Mouse (Mus musculus) heart, postnatal 0 days (tissue): ENCODE data around the gene Il4ra. TPM values are rescaled to one million over a fixed set of nuclear protein-coding genes. Genes with fewer than 3 reads are reported as not detected.
A peak's percentile ranks its signal among the peaks of the same experiment; 100 is the strongest.

Source experiments
- ATAC-seq: fragments of 200-750 bp; cut with Nextera tagmentation; 2 replicates; pipeline ENCODE4 v1.8.0; 2017; ENCODE audit warnings: low read depth, moderate number of reproducible peaks, moderate library complexity; ENCODE audit not compliant: insufficient read depth
- DNase-seq: peaks from one replicate; pipeline ENCODE4 v3.0.0-alpha.2; 2016; ENCODE audit warnings: low spot score
- H3K27ac ChIP-seq: fragments of 300-500 bp; sonication (generic); 2 replicates; pipeline ENCODE4 v1.5.1; 2014; ENCODE audit warnings: low read depth, mild to moderate bottlenecking
- H3K27me3 ChIP-seq: fragments of 300-500 bp; sonication (generic); 2 replicates; pipeline ENCODE4 v1.6.1; 2014; ENCODE audit warnings: low read length, mixed read lengths; ENCODE audit not compliant: control insufficient read depth, insufficient read depth
- H3K36me3 ChIP-seq: fragments of 300-500 bp; sonication (generic); replicated peaks from 2 replicates; pipeline ENCODE4 v1.6.1; 2014; ENCODE audit warnings: low read length, mixed read lengths; ENCODE audit not compliant: control insufficient read depth, insufficient read depth
- H3K4me1 ChIP-seq: fragments of 300-500 bp; sonication (generic); 2 replicates; pipeline ENCODE4 v1.6.1; 2014; ENCODE audit warnings: antibody characterized with exemption; ENCODE audit not compliant: control insufficient read depth, insufficient read depth
- H3K4me2 ChIP-seq: fragments of 300-500 bp; sonication (generic); 2 replicates; pipeline ENCODE4 v1.6.1; 2014; ENCODE audit warnings: low read depth, mild to moderate bottlenecking, low read length, moderate library complexity
- H3K4me3 ChIP-seq: fragments of 300-500 bp; sonication (generic); 2 replicates; pipeline ENCODE4 v1.5.1; 2014; ENCODE audit warnings: low read depth, low read length
- H3K9ac ChIP-seq: fragments of 300-500 bp; sonication (generic); replicated peaks from 2 replicates; pipeline ENCODE4 v1.6.1; 2014; ENCODE audit warnings: low read depth, low read length, mixed read lengths
- H3K9me3 ChIP-seq: fragments of 300-500 bp; sonication (generic); replicated peaks from 2 replicates; pipeline ENCODE4 v1.6.1; 2016; ENCODE audit warnings: low read length; ENCODE audit not compliant: control insufficient read depth
- CTCF ChIP-seq: IDR thresholded peaks from 2 replicates; pipeline ENCODE4 v1.5.1; 2016; ENCODE audit warnings: antibody characterized with exemption, control low read depth, low read depth
- EP300 ChIP-seq: IDR thresholded peaks from 2 replicates; pipeline ENCODE4 v1.6.1; 2016; ENCODE audit warnings: antibody characterized with exemption, low read depth
- WGBS: fragments of 180-500 bp; shearing (Covaris S2); extraction: QIAGEN DNeasy Blood & Tissue Kit; methylation state at CpG from one replicate; pipeline ENCODE4 v1.1.7; 2014; 5-methylcytosine and 5-hydroxymethylcytosine counted together
- polyA plus RNA-seq: library from polyadenylated mRNA; unstranded; fragments of >200 nt; fragmentation: Nextera tagmentation; extraction: Ambion mirVana; gene quantifications from 2 replicates; pipeline ENCODE4 v1.2.1, GENCODE M21; 2015
- total RNA-seq: library from RNA; depleted of rRNA; stranded (reverse); fragments of >200 nt; gene quantifications from 2 replicates; pipeline ENCODE4 v1.2.3, GENCODE M21; 2014; ENCODE audit warnings: low replicate concordance

Gene Il4ra
- total and polyA plus RNA-seq, 2 experiments from 2014 or later = 4.8 to 30.7 TPM

GRCm38 (mm10) chr7:125575738-125576540 lies 24.0 kb downstream of the Il4ra start:
- Histone ChIP-seq H3K9ac (no peak overlapping the region), H3K4me2 (no peak overlapping the region), H3K27me3 (no peaks in the 10 kb centered on the region), H3K4me3 (no peak overlapping the region), H3K36me3 (peaks cover 19% of the 10 kb centered on the region), H3K4me1 (peaks cover 15% of the 10 kb centered on the region), H3K9me3 (no peaks in the 10 kb centered on the region), H3K27ac (no peak overlapping the region)
- 88% methylated on average over 16 of the region's 16 CpGs for WGBS
- ATAC-seq = no peak
- no peak for DNase-seq
- TF ChIP-seq CTCF (no peak), EP300 (no peak)

- 39% methylated on average over 7 of the region's 7 CpGs for WGBS
- ATAC-seq (peak; percentile 52), DNase-seq (no peak)
- TF ChIP-seq EP300 = no peak
- TF ChIP-seq CTCF = no peak
- Histone ChIP-seq H3K27me3 (no peaks in the 10 kb centered on the region), H3K36me3 (peaks cover 15% of the 10 kb centered on the region), H3K9ac (no peak overlapping the region), H3K4me1 (peaks cover 19% of the 10 kb centered on the region), H3K27ac (no peak overlapping the region), H3K4me2 (no peak overlapping the region), H3K4me3 (no peak overlapping the region), H3K9me3 (no peaks in the 10 kb centered on the region)
These were observed 25.1 kb downstream of the Il4ra start for GRCm38 (mm10) chr7:125576982-125577381.

GRCm38 (mm10) chr7:125577486-125578088 lies 25.7 kb downstream of the Il4ra start:
- DNase-seq (no peak), ATAC-seq (no peak)
- H3K4me3 ChIP-seq = no peak overlapping the region
- WGBS = 68% methylated on average over 11 of the region's 11 CpGs
- H3K9ac ChIP-seq = no peak overlapping the region
- no peak for TF ChIP-seq EP300
- TF ChIP-seq CTCF = no peak
- H3K36me3 ChIP-seq = peaks cover 15% of the 10 kb centered on the region
- no peak overlapping the region for H3K27ac ChIP-seq
- H3K4me2 ChIP-seq = no peak overlapping the region
- H3K9me3 ChIP-seq = no peaks in the 10 kb centered on the region
- H3K4me1 ChIP-seq = peaks cover 19% of the 10 kb centered on the region
- no peaks in the 10 kb centered on the region for H3K27me3 ChIP-seq

- H3K36me3 ChIP-seq = peaks cover 14% of the 10 kb centered on the region
- no peak overlapping the region for H3K4me2 ChIP-seq
- TF ChIP-seq EP300 = no peak
- TF ChIP-seq CTCF = no peak
- peaks cover 19% of the 10 kb centered on the region for H3K4me1 ChIP-seq
- WGBS = 64% methylated on average over 3 of the region's 3 CpGs
- no peak overlapping the region for H3K4me3 ChIP-seq
- H3K9ac ChIP-seq = no peak overlapping the region
- ATAC-seq (no peak), DNase-seq (no peak)
- no peaks in the 10 kb centered on the region for H3K27me3 ChIP-seq
- H3K9me3 ChIP-seq = no peaks in the 10 kb centered on the region
- H3K27ac ChIP-seq = no peak overlapping the region
These were observed 26.2 kb downstream of the Il4ra start for GRCm38 (mm10) chr7:125578106-125578505.

GRCm38 (mm10) chr7:125579545-125580219 lies 27.8 kb downstream of the Il4ra start:
- Histone ChIP-seq H3K27me3 (no peaks in the 10 kb centered on the region), H3K4me1 (peaks cover 19% of the 10 kb centered on the region), H3K9me3 (no peaks in the 10 kb centered on the region), H3K4me2 (no peak overlapping the region), H3K36me3 (peaks cover under 1% of the 10 kb centered on the region; the same call in 1 of the 2 replicates), H3K4me3 (no peak overlapping the region), H3K9ac (no peak overlapping the region), H3K27ac (no peak overlapping the region)
- WGBS = 73% methylated on average over 9 of the region's 9 CpGs
- TF ChIP-seq EP300 (no peak), CTCF (no peak)
- DNase-seq (no peak), ATAC-seq (no peak)
